11 mouse cellular contexts compared by ENCODE assay signal in the genomic region with DNA sequence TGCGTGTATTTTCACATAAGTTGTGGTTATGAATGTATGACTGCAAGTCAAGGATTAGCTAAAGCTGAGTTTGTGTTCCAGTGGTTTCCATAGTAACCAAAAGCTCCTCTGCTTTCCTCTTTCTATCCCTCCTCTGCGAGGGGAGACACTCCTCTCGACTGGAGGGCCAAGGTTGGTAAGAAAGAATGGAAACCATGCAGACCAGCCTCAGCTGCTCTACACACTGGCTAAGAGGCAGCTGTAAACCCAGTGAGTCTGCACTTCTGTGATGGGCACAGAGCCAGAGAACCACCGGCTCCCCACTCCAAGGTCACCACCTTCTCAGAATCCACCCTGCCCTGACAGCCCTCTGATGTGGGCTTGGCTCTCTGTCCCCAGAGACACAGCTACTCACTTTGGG. TPM values are rescaled to one million over a fixed set of nuclear protein-coding genes. Genes with fewer than 3 reads are reported as not detected.
DNase-seq lines count a peak whose midpoint lies in the region; ATAC-seq and TF ChIP-seq lines count a peak whose summit lies in the region.
"Had no signal": no experiment of that assay in that cellular context is flagged by ENCODE, and none has a peak within 500 bp of the region (broad histone marks: within the 10 kb centered on the region; RNA-seq: fewer than 3 reads in every experiment).

No protein-coding gene starts in this region.

- no peak overlapping the region for H3K4me2 ChIP-seq in hindbrain, embryonic 14.5 days (replicated peaks)
- H3K4me2 ChIP-seq in hindbrain, embryonic 11.5 days (replicated peaks; ENCODE audit: low read depth, low read length): no peak overlapping the region
- no peak overlapping the region for H3K4me2 ChIP-seq in limb, embryonic 14.5 days (replicated peaks; ENCODE audit: low read depth, low read length, severe bottlenecking)

- no peak overlapping the region for H3K27ac ChIP-seq in hindbrain, embryonic 14.5 days
- H3K27ac ChIP-seq in hindbrain, embryonic 11.5 days (ENCODE audit: low read depth, low read length): no peak overlapping the region
- no peak overlapping the region for H3K27ac ChIP-seq in limb, embryonic 14.5 days (replicated peaks; ENCODE audit: low read depth, low read length)

- H3K4me3 ChIP-seq in hindbrain, embryonic 14.5 days (replicated peaks; ENCODE audit: low read length): no peak overlapping the region
- no peak overlapping the region for H3K4me3 ChIP-seq in hindbrain, embryonic 11.5 days (ENCODE audit: low read depth, low read length)
- H3K4me3 ChIP-seq in limb, embryonic 14.5 days (replicated peaks; ENCODE audit: low read length): no peak overlapping the region

- H3K27me3 ChIP-seq in hindbrain, embryonic 14.5 days (ENCODE audit: control insufficient read depth, insufficient read depth, low read length): no peaks in the 10 kb centered on the region
- H3K27me3 ChIP-seq in hindbrain, embryonic 11.5 days (ENCODE audit: control insufficient read depth, insufficient read depth, low read length): no peaks in the 10 kb centered on the region
- H3K27me3 ChIP-seq in limb, embryonic 14.5 days (ENCODE audit: control insufficient read depth, insufficient read depth, low read length): no peaks in the 10 kb centered on the region

- no peaks in the 10 kb centered on the region for H3K36me3 ChIP-seq in hindbrain, embryonic 14.5 days (replicated peaks; ENCODE audit: control insufficient read depth, insufficient read depth)
- H3K36me3 ChIP-seq in hindbrain, embryonic 11.5 days (ENCODE audit: control insufficient read depth, insufficient read depth, low read length): no peaks in the 10 kb centered on the region
- H3K36me3 ChIP-seq in limb, embryonic 14.5 days (ENCODE audit: control insufficient read depth, insufficient read depth, low read length): no peaks in the 10 kb centered on the region

- peaks cover 17% of the 10 kb centered on the region for H3K9me3 ChIP-seq in hindbrain, embryonic 14.5 days (ENCODE audit: control insufficient read depth, low read length)
- H3K9me3 ChIP-seq in hindbrain, embryonic 11.5 days (ENCODE audit: control insufficient read depth, low read length): no peaks in the 10 kb centered on the region; the same call in 1 of the 2 replicates
- peaks cover 7% of the 10 kb centered on the region; the same call in 1 of the 2 replicates for H3K9me3 ChIP-seq in limb, embryonic 14.5 days (ENCODE audit: control insufficient read depth, low read length)

- 37% methylated on average over 4 of the region's 4 CpGs for WGBS in hindbrain, embryonic 14.5 days
- 56% methylated on average over 4 of the region's 4 CpGs for WGBS in hindbrain, embryonic 11.5 days
- 55% methylated on average over 4 of the region's 4 CpGs for WGBS in limb, embryonic 14.5 days

- peak; percentile 46; the same call in 1 of the 2 replicates for ATAC-seq in hindbrain, embryonic 14.5 days (ENCODE audit: low FRiP score)
- no peak for ATAC-seq in hindbrain, embryonic 11.5 days (ENCODE audit: low FRiP score)
- peak; percentile 53; the same call in 1 of the 2 replicates for ATAC-seq in limb, embryonic 14.5 days (ENCODE audit: low FRiP score, low read depth)

- TF ChIP-seq POLR2A in limb, embryonic 14.5 days (IDR thresholded peaks at IDR 0.05; ENCODE audit: borderline replicate concordance, extremely low read depth, insufficient read depth, insufficient read length): no peak

- H3K4me1 ChIP-seq in hindbrain, embryonic 14.5 days (replicated peaks; ENCODE audit: control insufficient read depth, insufficient read depth, low read length): 0 out of 2 replicates have a peak, but pooled peaks cover 5% of the 10 kb centered on the region
- H3K4me1 ChIP-seq in hindbrain, embryonic 11.5 days (replicated peaks; ENCODE audit: control insufficient read depth, insufficient read depth, low read length): no peaks in the 10 kb centered on the region
- no peaks in the 10 kb centered on the region for H3K4me1 ChIP-seq in limb, embryonic 14.5 days (ENCODE audit: control insufficient read depth, insufficient read depth, low read length)

- H3K9ac ChIP-seq in hindbrain, embryonic 14.5 days: no peak overlapping the region
- no peak overlapping the region for H3K9ac ChIP-seq in hindbrain, embryonic 11.5 days (ENCODE audit: low read depth, low read length)
- H3K9ac ChIP-seq in limb, embryonic 14.5 days (ENCODE audit: low read depth, low read length, severe bottlenecking): no peak overlapping the region

- no peak for DNase-seq in hindbrain, embryonic 14.5 days (ENCODE audit: low spot score)
- DNase-seq in hindbrain, embryonic 11.5 days (ENCODE audit: low spot score): no peak
- peak; percentile 40 for DNase-seq in Muller cell, postnatal 12 days (ENCODE audit: inconsistent ontology term)
- peak; percentile 34 for DNase-seq in gastrocnemius, postnatal 10 days
- peak; percentile 46 for DNase-seq in limb, embryonic 14.5 days (ENCODE audit: low spot score)
- DNase-seq in embryo, embryonic 10.5 days (ENCODE audit: low spot score): no peak
- DNase-seq in right cerebral cortex, postnatal 25 days: no peak
- DNase-seq in urinary bladder, adult 18-20 months (ENCODE audit: low spot score in 2 of 2): no peak
- DNase-seq: kidney, adult 2 months; thymus, adult 2 months had no signal

RNA-seq across cellular contexts. Expression of a gene that starts 28.3 kb away (rescaled TPM):
- 40.7 and 45.3 TPM in 2 replicates for polyA plus RNA-seq in hindbrain, embryonic 14.5 days (2014; fragmentation: Nextera tagmentation; extraction: Ambion mirVana)
- 6.2 and 7.2 TPM in 2 replicates for polyA plus RNA-seq in hindbrain, embryonic 11.5 days (2014; fragmentation: Nextera tagmentation; extraction: Ambion mirVana)
- 1 to 10 TPM; 2.8 to 3.7 TPM for total RNA-seq in gastrocnemius, postnatal 10 days (2021)
- 7.0 and 9.4 TPM in 2 replicates for polyA plus RNA-seq in limb, embryonic 14.5 days (2012; rRNA removed)
- polyA plus RNA-seq in limb, embryonic 14.5 days (2014; fragmentation: Nextera tagmentation; extraction: Ambion mirVana): 5.6 and 6.5 TPM in 2 replicates
- total RNA-seq: MEL had no signal

Comparison
In these comparisons a context has a peak if more than half of its experiments do, and no peak if none do; other contexts are left out.
1. DNase-seq: peak in Muller cell, postnatal 12 days (single experiment), gastrocnemius, postnatal 10 days (single experiment) and limb, embryonic 14.5 days (single experiment); none in hindbrain, embryonic 14.5 days (single experiment), hindbrain, embryonic 11.5 days (single experiment), embryo, embryonic 10.5 days (single experiment), right cerebral cortex, postnatal 25 days (single experiment) and urinary bladder, adult 18-20 months (0 of 2).